Mouse (Mus musculus) myocyte (in vitro differentiated cells): ENCODE measurements around the gene Myo18a.

Source experiments
- E2F4 ChIP-seq: IDR thresholded peaks from one replicate; pipeline ENCODE4 v1.6.1; 2011; ENCODE audit warnings: mild to moderate bottlenecking, control low read depth, moderate library complexity; ENCODE audit not compliant: insufficient read depth
- MAX ChIP-seq: IDR thresholded peaks from one replicate; pipeline ENCODE4 v1.6.1; 2011; ENCODE audit warnings: low read depth, mild to moderate bottlenecking, control low read depth
- MYOD1 ChIP-seq, 3 experiments: IDR thresholded peaks; one replicate each; pipeline ENCODE4 v1.6.1; 2011; ENCODE audit warnings: control low read depth in 2 of 3, low read depth in 2 of 3, mild to moderate bottlenecking in 2 of 3, moderate library complexity in 1 of 3; ENCODE audit not compliant: insufficient read length in 2 of 3, control insufficient read depth in 1 of 3
- MYOG ChIP-seq, 3 experiments: IDR thresholded peaks; one replicate each; pipeline ENCODE4 v1.6.1; 2011; ENCODE audit warnings: control low read depth in 2 of 3, low read depth in 2 of 3, mild to moderate bottlenecking in 2 of 3; ENCODE audit not compliant: insufficient read length in 2 of 3, control insufficient read depth in 1 of 3, insufficient read depth in 1 of 3
- POLR2A ChIP-seq: IDR thresholded peaks from one replicate; pipeline ENCODE4 v1.6.1; 2011; ENCODE audit warnings: low read depth, mild to moderate bottlenecking, control low read depth, moderate library complexity; ENCODE audit not compliant: insufficient read length
- POLR2AphosphoS2 ChIP-seq: IDR thresholded peaks from one replicate; pipeline ENCODE4 v1.6.1; 2011; ENCODE audit warnings: low read depth, control low read depth; ENCODE audit not compliant: insufficient read length
- TCF12 ChIP-seq: IDR thresholded peaks from one replicate; pipeline ENCODE4 v1.6.1; 2011; ENCODE audit warnings: mild to moderate bottlenecking, control low read depth; ENCODE audit not compliant: poor library complexity, insufficient read depth, severe bottlenecking
- USF1 ChIP-seq: IDR thresholded peaks from one replicate; pipeline ENCODE4 v1.6.1; 2011; ENCODE audit warnings: low read depth, mild to moderate bottlenecking, control low read depth, moderate library complexity

GRCm38 (mm10) chr11:77840523-77841245 is 77.6 kb downstream of the Myo18a start:
- TF ChIP-seq POLR2A (no peak), POLR2AphosphoS2 (no peak), MYOG (IDR thresholded peaks at IDR 0.05; ENCODE audit: control insufficient read depth in 1 of 3, insufficient read depth in 1 of 3, insufficient read length in 2 of 3, low read depth in 2 of 3) (no peak), USF1 (no peak), MYOD1 (IDR thresholded peaks at IDR 0.05; ENCODE audit: control insufficient read depth in 1 of 3, insufficient read length in 2 of 3, low read depth in 2 of 3) (no peak), MAX (no peak), TCF12 (no peak), E2F4 (no peak)
